Mouse (Mus musculus) liver, postnatal 0 days (tissue): ENCODE results near the gene Fam241a. TPM values are rescaled to one million over a fixed set of nuclear protein-coding genes. Genes with fewer than 3 reads are reported as not detected.

Experiments
- ATAC-seq: fragments of 200-750 bp; cut with Nextera tagmentation; 2 replicates; pipeline ENCODE4 v1.8.0; 2017; ENCODE audit warnings: mild to moderate bottlenecking, moderate library complexity
- DNase-seq: peaks from one replicate; pipeline ENCODE4 v3.0.0-alpha.2; 2016
- H3K27ac ChIP-seq: fragments of 300-500 bp; sonication (generic); 2 replicates; pipeline ENCODE4 v1.5.1; 2014; ENCODE audit warnings: antibody characterized with exemption, moderate library complexity, mild to moderate bottlenecking, low read depth
- H3K27me3 ChIP-seq: fragments of 300-500 bp; sonication (generic); 2 replicates; pipeline ENCODE4 v1.6.1; 2014; ENCODE audit warnings: low read length, control low read depth, mixed read lengths; ENCODE audit not compliant: insufficient read depth
- H3K36me3 ChIP-seq: fragments of 300-500 bp; sonication (generic); replicated peaks from 2 replicates; pipeline ENCODE4 v1.6.1; 2014; ENCODE audit warnings: mild to moderate bottlenecking, control low read depth, low read length, moderate library complexity, mixed read lengths; ENCODE audit not compliant: insufficient read depth
- H3K4me1 ChIP-seq: fragments of 300-500 bp; sonication (generic); 2 replicates; pipeline ENCODE4 v1.6.1; 2014; ENCODE audit warnings: antibody characterized with exemption, mild to moderate bottlenecking, control low read depth; ENCODE audit not compliant: insufficient read depth
- H3K4me2 ChIP-seq: fragments of 300-500 bp; sonication (generic); 2 replicates; pipeline ENCODE4 v1.6.1; 2014; ENCODE audit warnings: low read depth, mild to moderate bottlenecking, low read length, moderate library complexity, mixed read lengths
- H3K4me3 ChIP-seq: fragments of 300-500 bp; sonication (generic); 2 replicates; pipeline ENCODE4 v1.5.1; 2014; ENCODE audit warnings: low read depth, low read length
- H3K9ac ChIP-seq: fragments of 300-500 bp; sonication (generic); replicated peaks from 2 replicates; pipeline ENCODE4 v1.6.1; 2014; ENCODE audit warnings: mild to moderate bottlenecking, moderate library complexity
- H3K9me3 ChIP-seq: fragments of 300-500 bp; sonication (generic); 2 replicates; pipeline ENCODE4 v1.6.1; 2016; ENCODE audit warnings: mild to moderate bottlenecking, control low read depth, low read length, mixed read lengths
- CTCF ChIP-seq: sonication (generic); IDR thresholded peaks from 2 replicates; pipeline ENCODE4 v1.5.1; 2016; ENCODE audit warnings: antibody characterized with exemption, low read depth
- EP300 ChIP-seq: IDR thresholded peaks from 2 replicates; pipeline ENCODE4 v1.6.1; 2016; ENCODE audit warnings: antibody characterized with exemption, low read depth, mild to moderate bottlenecking
- WGBS: fragments of 180-500 bp; shearing (Covaris S2); extraction: QIAGEN DNeasy Blood & Tissue Kit; methylation state at CpG from one replicate; pipeline ENCODE4 v1.1.7; 2014; ENCODE audit not compliant: insufficient replicate concordance; 5-methylcytosine and 5-hydroxymethylcytosine counted together
- polyA plus RNA-seq: library from polyadenylated mRNA; unstranded; fragments of >200 nt; fragmentation: Nextera tagmentation; extraction: Ambion mirVana; gene quantifications from 2 replicates; pipeline ENCODE4 v1.2.1, GENCODE M21; 2015

The Fam241a gene
- polyA plus RNA-seq, 1 experiment from 2014 or later = 25.5 TPM

DNA sequence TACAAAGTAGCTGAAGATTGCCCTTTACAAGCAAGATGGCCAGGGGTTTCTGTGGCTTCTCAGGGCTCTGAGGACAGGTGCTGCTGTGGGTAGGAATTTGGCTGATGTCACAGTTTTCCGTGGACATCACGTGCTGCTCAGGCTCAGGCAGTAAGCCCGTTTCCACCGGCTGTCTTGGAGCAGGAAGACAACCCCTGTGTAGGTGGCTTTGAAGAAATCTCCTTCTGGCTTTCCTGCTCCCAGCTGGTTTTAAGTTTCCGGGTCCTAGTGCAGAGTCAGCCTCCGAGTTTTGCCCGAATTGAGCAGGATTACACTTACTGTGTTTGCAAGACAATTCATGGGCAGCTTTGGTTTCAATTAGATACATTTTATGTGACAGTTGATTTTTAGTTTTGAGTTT, 13.8 kb upstream of the Fam241a start:
- no peak overlapping the region for H3K27ac ChIP-seq
- H3K36me3 ChIP-seq = no peaks in the 10 kb centered on the region
- no peak overlapping the region for H3K9ac ChIP-seq
- TF ChIP-seq CTCF (no peak), EP300 (no peak)
- no peaks in the 10 kb centered on the region for H3K27me3 ChIP-seq
- no peak for DNase-seq
- H3K4me2 ChIP-seq = no peak overlapping the region
- peaks cover 2% of the 10 kb centered on the region; the same call in 1 of the 2 replicates for H3K4me1 ChIP-seq
- no peak overlapping the region for H3K4me3 ChIP-seq
- ATAC-seq = no peak
- H3K9me3 ChIP-seq = 0 out of 2 replicates have a peak, but pooled peaks cover 3% of the 10 kb centered on the region
- 74% methylated on average over 7 of the region's 7 CpGs for WGBS

- ATAC-seq (no peak), DNase-seq (no peak)
- Histone ChIP-seq H3K9me3 (no peaks in the 10 kb centered on the region), H3K27me3 (no peaks in the 10 kb centered on the region), H3K4me3 (peak overlapping the region; percentile 63), H3K4me1 (peaks cover 20% of the 10 kb centered on the region), H3K27ac (peak overlapping the region; percentile 89), H3K4me2 (peak overlapping the region; percentile 70), H3K9ac (peak overlapping the region; percentile 78), H3K36me3 (0 out of 2 replicates have a peak, but pooled peaks cover 3% of the 10 kb centered on the region)
- no peak for TF ChIP-seq EP300
- TF ChIP-seq CTCF = no peak
- WGBS = 24% methylated on average over 7 of the region's 7 CpGs
Observed at GRCm38 (mm10) chr3:127894981-127895779, 944 bp downstream of the Fam241a start.

DNA sequence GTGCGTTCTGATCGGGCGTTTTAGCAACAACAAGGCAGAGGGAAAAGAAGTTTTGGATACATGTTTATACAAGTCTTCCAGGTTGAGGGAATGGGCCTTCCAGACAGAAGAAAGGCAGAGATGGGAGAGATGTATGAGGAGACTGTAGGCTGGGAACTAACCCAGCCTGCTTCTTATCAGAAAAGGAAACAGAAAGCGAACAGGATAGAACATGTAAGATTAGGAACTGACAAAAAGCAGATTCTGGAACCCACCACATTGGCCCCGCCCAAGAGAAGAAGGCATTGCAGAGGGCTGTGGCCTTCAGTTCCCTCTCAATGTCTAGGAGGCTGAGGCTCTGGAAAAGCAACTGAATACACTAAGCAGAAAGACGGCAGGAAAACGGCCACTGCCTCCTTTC, 2.2 kb downstream of the Fam241a start:
- ATAC-seq (no peak), DNase-seq (peak; percentile 53)
- Histone ChIP-seq H3K4me3 (peak overlapping the region; percentile 63), H3K27ac (peak overlapping the region; percentile 70), H3K9ac (peak overlapping the region; percentile 36), H3K4me1 (peaks cover 20% of the 10 kb centered on the region), H3K36me3 (0 out of 2 replicates have a peak, but pooled peaks cover 3% of the 10 kb centered on the region), H3K27me3 (no peaks in the 10 kb centered on the region), H3K4me2 (peak overlapping the region; percentile 70), H3K9me3 (no peaks in the 10 kb centered on the region)
- WGBS = 47% methylated on average over 7 of the region's 7 CpGs
- no peak for TF ChIP-seq CTCF
- peak; percentile 70 for TF ChIP-seq EP300

- TF ChIP-seq EP300 (no peak), CTCF (no peak)
- H3K27ac ChIP-seq = 0 out of 2 replicates have a peak overlapping the region, but pooled peaks have one; percentile 0
Observed at GRCm38 (mm10) chr3:127891906-127892305, 4.2 kb downstream of the Fam241a start.

DNA sequence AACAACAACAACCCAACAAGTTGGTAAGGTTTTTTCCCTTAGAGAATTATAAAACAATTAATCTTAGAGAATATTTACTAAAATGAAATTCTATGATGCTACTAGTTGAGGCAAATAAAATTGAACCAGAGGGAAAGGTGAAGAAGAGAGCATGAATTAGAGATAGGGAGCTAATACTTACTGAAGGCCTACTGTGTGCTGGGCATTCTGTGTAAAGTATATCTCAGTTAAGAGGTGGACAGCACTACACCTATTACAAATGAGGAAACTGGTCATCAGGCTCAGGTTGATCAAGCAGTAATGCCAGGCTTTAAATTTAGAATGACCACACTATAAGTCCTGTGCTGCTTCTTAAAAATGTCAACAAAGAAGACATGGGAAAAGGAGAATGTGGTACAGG, 6.1 kb downstream of the Fam241a start:
- peaks cover 21% of the 10 kb centered on the region for H3K4me1 ChIP-seq
- H3K9me3 ChIP-seq = no peaks in the 10 kb centered on the region
- H3K27ac ChIP-seq = peak overlapping the region; percentile 63; the same call in 1 of the 2 replicates
- peak overlapping the region; percentile 46; the same call in 1 of the 2 replicates for H3K4me2 ChIP-seq
- DNase-seq (no peak), ATAC-seq (no peak)
- H3K36me3 ChIP-seq = peaks cover 13% of the 10 kb centered on the region; the same call in 1 of the 2 replicates
- no peaks in the 10 kb centered on the region for H3K27me3 ChIP-seq
- no peak overlapping the region for H3K4me3 ChIP-seq
- no peak overlapping the region for H3K9ac ChIP-seq
- TF ChIP-seq EP300 (no peak), CTCF (no peak)

More at GRCm38 (mm10) chr3:127891906-127892305, 4.2 kb downstream of the Fam241a start:
- peak overlapping the region; percentile 70 for H3K4me2 ChIP-seq
- H3K9me3 ChIP-seq = no peaks in the 10 kb centered on the region
- H3K4me3 ChIP-seq = no peak overlapping the region
- WGBS = 61% methylated on average over 10 of the region's 10 CpGs
- ATAC-seq (no peak), DNase-seq (no peak)
- H3K36me3 ChIP-seq = peaks cover 13% of the 10 kb centered on the region; the same call in 1 of the 2 replicates
- H3K4me1 ChIP-seq = peaks cover 27% of the 10 kb centered on the region
- no peaks in the 10 kb centered on the region for H3K27me3 ChIP-seq
- no peak overlapping the region; the same call in 1 of the 2 replicates for H3K9ac ChIP-seq

- Histone ChIP-seq H3K36me3 (peaks cover 13% of the 10 kb centered on the region), H3K4me2 (peak overlapping the region; percentile 24; the same call in 1 of the 2 replicates), H3K27ac (peak overlapping the region; percentile 63; the same call in 1 of the 2 replicates), H3K4me3 (no peak overlapping the region), H3K4me1 (peaks cover 21% of the 10 kb centered on the region), H3K27me3 (no peaks in the 10 kb centered on the region), H3K9ac (no peak overlapping the region; the same call in 1 of the 2 replicates), H3K9me3 (no peaks in the 10 kb centered on the region)
- WGBS = 44% methylated on average over 3 of the region's 3 CpGs
- peak; percentile 26 for DNase-seq
- TF ChIP-seq CTCF = no peak
- TF ChIP-seq EP300 = peak; percentile 100
- peak; percentile 91 for ATAC-seq
Observed at GRCm38 (mm10) chr3:127889570-127889969, 6.6 kb downstream of the Fam241a start.
